Mouse (Mus musculus) ES-E14 (cell line): ENCODE data around the gene Anxa6. TPM values are rescaled to one million over a fixed set of nuclear protein-coding genes. Genes with fewer than 3 reads are reported as not detected.

Experiments
- DNase-seq: peaks from one replicate; pipeline ENCODE4 v3.0.0-alpha.2; 2013; ENCODE audit warnings: low read depth, low spot score
- H3K27ac ChIP-seq: 2 replicates; pipeline ENCODE4 v1.5.1; 2012; ENCODE audit warnings: low read depth, mild to moderate bottlenecking, low read length, moderate library complexity, mixed read lengths; ENCODE audit not compliant: poor library complexity, insufficient read depth, severe bottlenecking
- H3K36me3 ChIP-seq: 2 replicates; pipeline ENCODE4 v1.6.1; 2012; ENCODE audit warnings: mild to moderate bottlenecking, low read length, moderate library complexity, mixed read lengths; ENCODE audit not compliant: control insufficient read depth, poor library complexity, insufficient read depth, severe bottlenecking
- H3K4me1 ChIP-seq, 2 experiments: fragments of 150-350 bp in 1 of 2; sonication (generic) in 1 of 2; 2 replicates each; pipeline ENCODE4 v1.6.1; 2012; ENCODE audit warnings: low read length in 2 of 2, mild to moderate bottlenecking in 1 of 2, mixed read lengths in 1 of 2; ENCODE audit not compliant: control insufficient read depth in 2 of 2, insufficient read depth in 2 of 2, poor library complexity in 1 of 2
- H3K4me3 ChIP-seq, 2 experiments: fragments of 150-350 bp in 1 of 2; sonication (generic) in 1 of 2; 2 replicates each; pipeline ENCODE4 v1.5.1; 2012; ENCODE audit warnings: low read length in 2 of 2, low read depth in 1 of 2, mild to moderate bottlenecking in 1 of 2, mixed read lengths in 1 of 2; ENCODE audit not compliant: insufficient read depth in 1 of 2, poor library complexity in 1 of 2, severe bottlenecking in 1 of 2
- H3K9ac ChIP-seq: 2 replicates; pipeline ENCODE4 v1.6.1; 2012; ENCODE audit warnings: low read depth, mild to moderate bottlenecking, low read length, mixed read lengths; ENCODE audit not compliant: poor library complexity, insufficient read depth, severe bottlenecking
- H3K9me3 ChIP-seq: fragments of 150-350 bp; sonication (generic); 2 replicates; pipeline ENCODE4 v1.6.1; 2012; ENCODE audit warnings: low read depth, mild to moderate bottlenecking, low read length; ENCODE audit not compliant: control insufficient read depth, insufficient read depth
- CHD2 ChIP-seq: IDR thresholded peaks from 2 replicates; pipeline ENCODE4 v1.6.1; 2014; ENCODE audit warnings: mild to moderate bottlenecking, low read depth, low read length, inconsistent platforms
- HCFC1 ChIP-seq: IDR thresholded peaks from 2 replicates; pipeline ENCODE4 v1.6.1; 2012; ENCODE audit warnings: low read length, inconsistent platforms, borderline replicate concordance; ENCODE audit not compliant: insufficient read depth
- MAFK ChIP-seq: IDR thresholded peaks from 2 replicates; pipeline ENCODE4 v1.6.1; 2014; ENCODE audit warnings: mild to moderate bottlenecking, low read depth, low read length, inconsistent platforms; ENCODE audit not compliant: insufficient read depth
- ZC3H11A ChIP-seq: IDR thresholded peaks from 2 replicates; pipeline ENCODE4 v1.6.1; 2012; ENCODE audit warnings: low read depth, mild to moderate bottlenecking, inconsistent platforms, low read length, borderline replicate concordance
- ZNF384 ChIP-seq: IDR thresholded peaks from 2 replicates; pipeline ENCODE4 v1.6.1; 2012; ENCODE audit warnings: low read depth, low read length, inconsistent platforms
- in situ Hi-C, 2 experiments: fragments of 600-800 bp; cut with MboI; formaldehyde crosslinking; loops; one replicate each; pipeline ENCODE4 v1.15.1; 2025; ENCODE audit warnings: low sequenced_read_pairs in 2 of 2, inconsistent platforms in 1 of 2; ENCODE audit not compliant: unreplicated experiment in 2 of 2
- total RNA-seq: library from RNA; depleted of rRNA; stranded (reverse); fragments of 300-350 nt; gene quantifications from 2 replicates; pipeline ENCODE4 v1.2.3, GENCODE M21; 2012

Anxa6 gene
- total RNA-seq, 1 experiment, result 125 TPM

- TF ChIP-seq CHD2 (no peak), ZC3H11A (no peak), HCFC1 (no peak), ZNF384 (no peak), MAFK (no peak)
- in situ Hi-C loops, result no loop called here
- no peak overlapping the region for H3K4me3 ChIP-seq
- H3K9me3 ChIP-seq, result no peaks in the 10 kb centered on the region
- no peak overlapping the region for H3K9ac ChIP-seq
- H3K4me1 ChIP-seq, result peaks cover 14 to 30% of the 10 kb centered on the region in 2 experiments
- DNase-seq, result no peak
- H3K27ac ChIP-seq, result no peak overlapping the region
- H3K36me3 ChIP-seq, result no peaks in the 10 kb centered on the region
Measured at GRCm38 (mm10) chr11:54975340-54975739, 57.9 kb downstream of the Anxa6 start.

- in situ Hi-C loops, result no loop called here
- H3K27ac ChIP-seq, result peak overlapping the region; percentile 58; the same call in 1 of the 2 replicates
- no peak overlapping the region for H3K4me3 ChIP-seq
- DNase-seq, result no peak
- no peak overlapping the region for H3K9ac ChIP-seq
- peaks cover 14 to 30% of the 10 kb centered on the region in 2 experiments for H3K4me1 ChIP-seq
- no peaks in the 10 kb centered on the region for H3K9me3 ChIP-seq
- TF ChIP-seq HCFC1 (no peak), ZC3H11A (no peak), CHD2 (no peak), ZNF384 (no peak), MAFK (no peak)
- no peaks in the 10 kb centered on the region for H3K36me3 ChIP-seq
Measured at GRCm38 (mm10) chr11:54974639-54975038, 58.6 kb downstream of the Anxa6 start.

GRCm38 (mm10) chr11:54973481-54974212 lies 59.6 kb downstream of the Anxa6 start:
- TF ChIP-seq CHD2 (no peak), ZC3H11A (no peak), HCFC1 (no peak), ZNF384 (no peak), MAFK (no peak)
- in situ Hi-C loops, result no loop called here
- no peak overlapping the region; the same call in 1 of the 2 replicates for H3K9ac ChIP-seq

GRCm38 (mm10) chr11:54972789-54973188 lies 60.5 kb downstream of the Anxa6 start:
- no peak for DNase-seq
- Histone ChIP-seq H3K9ac (no peak overlapping the region), H3K36me3 (no peaks in the 10 kb centered on the region), H3K27ac (no peak overlapping the region), H3K4me1 (peaks cover 14 to 27% of the 10 kb centered on the region in 2 experiments), H3K9me3 (no peaks in the 10 kb centered on the region), H3K4me3 (no peak overlapping the region)
- in situ Hi-C loops, result no loop called here
- TF ChIP-seq CHD2 (no peak), ZNF384 (no peak), ZC3H11A (no peak)

More at GRCm38 (mm10) chr11:54973481-54974212, 59.6 kb downstream of the Anxa6 start:
- H3K27ac ChIP-seq, result peak overlapping the region; percentile 58; the same call in 1 of the 2 replicates
- no peak for DNase-seq
- no peaks in the 10 kb centered on the region for H3K36me3 ChIP-seq
- H3K4me3 ChIP-seq, result peak overlapping the region in 1 of 2 experiments; percentile 11; a peak in 1 of 4 replicates
- peaks cover 14 to 27% of the 10 kb centered on the region in 2 experiments for H3K4me1 ChIP-seq
- no peaks in the 10 kb centered on the region for H3K9me3 ChIP-seq
